In genomic region chr1:127414500-127414899, GRCm38 (mm10) we compare ENCODE assay signal across 12 mouse cellular contexts.
DNase-seq lines count a peak whose midpoint lies in the region; ATAC-seq lines count a peak whose summit lies in the region.
"Had no signal": no experiment of that assay in that cellular context is flagged by ENCODE, and none has a peak within 500 bp of the region (broad histone marks: within the 10 kb centered on the region; RNA-seq: fewer than 3 reads in every experiment).

No protein-coding gene starts in this region.

- H3K27ac ChIP-seq in neural tube, embryonic 11.5 days (ENCODE audit: low read depth, low read length) = no peak overlapping the region
- peak overlapping the region; percentile 35; the same call in 1 of the 2 replicates for H3K27ac ChIP-seq in forebrain, embryonic 14.5 days (ENCODE audit: low read depth, low read length)
- H3K27ac ChIP-seq in neural tube, embryonic 14.5 days (ENCODE audit: low read depth, low read length) = peak overlapping the region; percentile 10; the same call in 1 of the 2 replicates
- H3K27ac ChIP-seq: kidney, postnatal 0 days had no signal

- WGBS in neural tube, embryonic 11.5 days = 52% methylated on average over 7 of the region's 7 CpGs
- 30% methylated on average over 7 of the region's 7 CpGs for WGBS in forebrain, embryonic 14.5 days
- 34% methylated on average over 7 of the region's 7 CpGs for WGBS in neural tube, embryonic 14.5 days

- H3K4me1 ChIP-seq in neural tube, embryonic 11.5 days (ENCODE audit: control insufficient read depth, insufficient read depth, low read length) = peaks cover 3% of the 10 kb centered on the region; the same call in 1 of the 2 replicates
- peaks cover 8% of the 10 kb centered on the region; the same call in 1 of the 2 replicates for H3K4me1 ChIP-seq in forebrain, embryonic 14.5 days (ENCODE audit: control insufficient read depth, insufficient read depth, low read length)
- no peaks in the 10 kb centered on the region for H3K4me1 ChIP-seq in neural tube, embryonic 14.5 days (ENCODE audit: control insufficient read depth, insufficient read depth, low read length)

- ATAC-seq in neural tube, embryonic 11.5 days (ENCODE audit: insufficient read depth, low FRiP score, low TSS enrichment) = peak; percentile 41; the same call in 1 of the 2 replicates
- ATAC-seq in forebrain, embryonic 14.5 days = peak; percentile 54
- peak; percentile 55; the same call in 1 of the 2 replicates for ATAC-seq in neural tube, embryonic 14.5 days (ENCODE audit: low read depth)

- no peak overlapping the region for H3K4me2 ChIP-seq in neural tube, embryonic 11.5 days (ENCODE audit: low read depth)
- no peak overlapping the region for H3K4me2 ChIP-seq in forebrain, embryonic 14.5 days (ENCODE audit: low read length)
- no peak overlapping the region for H3K4me2 ChIP-seq in neural tube, embryonic 14.5 days (ENCODE audit: low read depth, low read length)

- H3K9me3 ChIP-seq in neural tube, embryonic 11.5 days (ENCODE audit: control insufficient read depth, low read length) = no peaks in the 10 kb centered on the region
- no peaks in the 10 kb centered on the region for H3K9me3 ChIP-seq in forebrain, embryonic 14.5 days (replicated peaks; ENCODE audit: control insufficient read depth, low read length)
- no peaks in the 10 kb centered on the region for H3K9me3 ChIP-seq in neural tube, embryonic 14.5 days (ENCODE audit: control insufficient read depth, low read length)

- DNase-seq in heart, adult 8-10 months (ENCODE audit: low spot score) = peak; percentile 20
- DNase-seq in heart, postnatal 36 days = no peak
- DNase-seq in neural tube, embryonic 11.5 days (ENCODE audit: low spot score) = no peak
- DNase-seq in neural tube, embryonic 10.5 days (ENCODE audit: extremely low spot score, low spot score) = no peak
- peak; percentile 69 for DNase-seq in forebrain, embryonic 14.5 days (ENCODE audit: low spot score)
- no peak for DNase-seq in adrenal gland, adult 2 months
- DNase-seq in right cerebral cortex, postnatal 10 days (ENCODE audit: low spot score in 2 of 2) = no peak
- DNase-seq: B cell, adult 2 months; gastrocnemius, postnatal 10 days; spleen, adult 18-20 months had no signal

- intact Hi-C loops in heart, postnatal 36 days (cut with DNase I) = loop anchor here (5.0 kb wide), 1 partner anchor 43 kb away; no protein-coding TSS in a partner anchor

- no peak overlapping the region for H3K9ac ChIP-seq in neural tube, embryonic 11.5 days (ENCODE audit: low read length)
- H3K9ac ChIP-seq in forebrain, embryonic 14.5 days (ENCODE audit: low read length) = no peak overlapping the region
- H3K9ac ChIP-seq in neural tube, embryonic 14.5 days (replicated peaks; ENCODE audit: low read depth, low read length) = no peak overlapping the region

- H3K4me3 ChIP-seq in neural tube, embryonic 11.5 days (ENCODE audit: low read depth, low read length) = no peak overlapping the region
- H3K4me3 ChIP-seq in forebrain, embryonic 14.5 days (ENCODE audit: low read depth, low read length) = no peak overlapping the region
- H3K4me3 ChIP-seq in neural tube, embryonic 14.5 days (ENCODE audit: low read depth, low read length) = no peak overlapping the region

- no peaks in the 10 kb centered on the region for H3K27me3 ChIP-seq in neural tube, embryonic 11.5 days (ENCODE audit: control insufficient read depth, insufficient read depth, low read length)
- no peaks in the 10 kb centered on the region for H3K27me3 ChIP-seq in forebrain, embryonic 14.5 days (replicated peaks; ENCODE audit: control insufficient read depth, insufficient read depth, low read length)
- no peaks in the 10 kb centered on the region for H3K27me3 ChIP-seq in neural tube, embryonic 14.5 days (ENCODE audit: control insufficient read depth, insufficient read depth, low read length)

- no peaks in the 10 kb centered on the region for H3K36me3 ChIP-seq in neural tube, embryonic 11.5 days (ENCODE audit: control insufficient read depth, insufficient read depth, low read length)
- peaks cover 17% of the 10 kb centered on the region for H3K36me3 ChIP-seq in forebrain, embryonic 14.5 days (ENCODE audit: control insufficient read depth, insufficient read depth, low read length)
- H3K36me3 ChIP-seq in neural tube, embryonic 14.5 days (ENCODE audit: control insufficient read depth, insufficient read depth, low read length) = no peaks in the 10 kb centered on the region

Comparison
In these comparisons a context has a peak if more than half of its experiments do, and no peak if none do; other contexts are left out.
1. DNase-seq: peak in heart, adult 8-10 months (single experiment) and forebrain, embryonic 14.5 days (single experiment); none in heart, postnatal 36 days (0 of 2), neural tube, embryonic 11.5 days (single experiment), neural tube, embryonic 10.5 days (single experiment), adrenal gland, adult 2 months (single experiment) and right cerebral cortex, postnatal 10 days (0 of 2).
2. Peak in every context shown above with its lines, with median percentiles within 50 percentile points of each other: ATAC-seq.